Mouse (Mus musculus) hindbrain, embryonic 13.5 days (tissue): Measurements from ENCODE around the gene Ryr2. TPM values are rescaled to one million over a fixed set of nuclear protein-coding genes. Genes with fewer than 3 reads are reported as not detected.

Source experiments
- ATAC-seq: fragments of 200-750 bp; cut with Nextera tagmentation; 2 replicates; pipeline ENCODE4 v1.8.0; 2017; ENCODE audit warnings: moderate TSS enrichment; ENCODE audit not compliant: low FRiP score
- H3K27ac ChIP-seq: fragments of 300-500 bp; sonication (generic); 2 replicates; pipeline ENCODE4 v1.5.1; 2015; ENCODE audit warnings: inconsistent platforms, mild to moderate bottlenecking, moderate library complexity
- H3K27me3 ChIP-seq: fragments of 300-500 bp; sonication (generic); 2 replicates; pipeline ENCODE4 v1.6.1; 2015; ENCODE audit warnings: mild to moderate bottlenecking, inconsistent platforms
- H3K36me3 ChIP-seq: fragments of 300-500 bp; sonication (generic); 2 replicates; pipeline ENCODE4 v1.6.1; 2015; ENCODE audit warnings: mild to moderate bottlenecking, inconsistent platforms
- H3K4me1 ChIP-seq: fragments of 300-500 bp; sonication (generic); replicated peaks from 2 replicates; pipeline ENCODE4 v1.6.1; 2015; ENCODE audit warnings: inconsistent platforms
- H3K4me2 ChIP-seq: fragments of 300-500 bp; sonication (generic); 2 replicates; pipeline ENCODE4 v1.6.1; 2015; ENCODE audit warnings: inconsistent platforms, mild to moderate bottlenecking, moderate library complexity
- H3K4me3 ChIP-seq: fragments of 300-500 bp; sonication (generic); 2 replicates; pipeline ENCODE4 v1.5.1; 2015; ENCODE audit warnings: mild to moderate bottlenecking, inconsistent platforms
- H3K9ac ChIP-seq: fragments of 300-500 bp; sonication (generic); 2 replicates; pipeline ENCODE4 v1.6.1; 2015; ENCODE audit warnings: mild to moderate bottlenecking, inconsistent platforms
- H3K9me3 ChIP-seq: fragments of 300-500 bp; sonication (generic); 2 replicates; pipeline ENCODE4 v1.6.1; 2016; ENCODE audit warnings: inconsistent platforms
- WGBS: fragments of 180-500 bp; shearing (Covaris S2); methylation state at CpG from one replicate; pipeline ENCODE4 v1.1.7; 2015; 5-methylcytosine and 5-hydroxymethylcytosine counted together
- polyA plus RNA-seq: library from polyadenylated mRNA; unstranded; fragments of >200 nt; fragmentation: Nextera tagmentation; extraction: Ambion mirVana; gene quantifications from 2 replicates; pipeline ENCODE4 v1.2.1, GENCODE M21; 2015

The Ryr2 gene
- polyA plus RNA-seq, 1 experiment from 2014 or later, result 2.2 TPM

- H3K27ac ChIP-seq, result no peak overlapping the region
- no peaks in the 10 kb centered on the region for H3K27me3 ChIP-seq
- H3K36me3 ChIP-seq, result no peaks in the 10 kb centered on the region
- H3K4me2 ChIP-seq, result no peak overlapping the region
- H3K4me1 ChIP-seq, result no peaks in the 10 kb centered on the region
- WGBS, result 78% methylated on average over 1 of the region's 1 CpGs
- no peak overlapping the region for H3K9ac ChIP-seq
- H3K9me3 ChIP-seq, result no peaks in the 10 kb centered on the region
- no peak overlapping the region for H3K4me3 ChIP-seq
- ATAC-seq, result no peak
Observed at GRCm38 (mm10) chr13:11536851-11537250, 569.9 kb downstream of the Ryr2 start.

GRCm38 (mm10) chr13:11535874-11536273 is 570.9 kb downstream of the Ryr2 start:
- H3K4me3 ChIP-seq, result no peak overlapping the region
- H3K27ac ChIP-seq, result no peak overlapping the region
- no peaks in the 10 kb centered on the region for H3K4me1 ChIP-seq
- ATAC-seq, result no peak
- H3K27me3 ChIP-seq, result no peaks in the 10 kb centered on the region
- H3K36me3 ChIP-seq, result no peaks in the 10 kb centered on the region
- H3K4me2 ChIP-seq, result no peak overlapping the region
- no peaks in the 10 kb centered on the region for H3K9me3 ChIP-seq
- no peak overlapping the region for H3K9ac ChIP-seq
- WGBS, result 80% methylated on average over 3 of the region's 3 CpGs

- 76% methylated on average over 2 of the region's 2 CpGs for WGBS
- H3K4me2 ChIP-seq, result no peak overlapping the region
- no peaks in the 10 kb centered on the region for H3K36me3 ChIP-seq
- no peaks in the 10 kb centered on the region for H3K4me1 ChIP-seq
- no peak overlapping the region for H3K9ac ChIP-seq
- no peak overlapping the region for H3K4me3 ChIP-seq
- no peak for ATAC-seq
- no peaks in the 10 kb centered on the region for H3K9me3 ChIP-seq
- H3K27ac ChIP-seq, result no peak overlapping the region
- no peaks in the 10 kb centered on the region for H3K27me3 ChIP-seq
Observed at GRCm38 (mm10) chr13:11533265-11533664, 573.5 kb downstream of the Ryr2 start.

GRCm38 (mm10) chr13:11532014-11532890 is 574.5 kb downstream of the Ryr2 start:
- no peak overlapping the region for H3K27ac ChIP-seq
- 89% methylated on average over 7 of the region's 7 CpGs for WGBS
- no peaks in the 10 kb centered on the region for H3K4me1 ChIP-seq
- no peaks in the 10 kb centered on the region for H3K36me3 ChIP-seq
- no peaks in the 10 kb centered on the region for H3K27me3 ChIP-seq
- H3K4me3 ChIP-seq, result no peak overlapping the region
- no peaks in the 10 kb centered on the region for H3K9me3 ChIP-seq
- no peak overlapping the region for H3K9ac ChIP-seq
- H3K4me2 ChIP-seq, result no peak overlapping the region
- no peak for ATAC-seq

- no peaks in the 10 kb centered on the region for H3K4me1 ChIP-seq
- H3K27me3 ChIP-seq, result no peaks in the 10 kb centered on the region
- H3K4me2 ChIP-seq, result no peak overlapping the region
- WGBS, result 92% methylated on average over 4 of the region's 4 CpGs
- H3K27ac ChIP-seq, result no peak overlapping the region
- no peaks in the 10 kb centered on the region for H3K9me3 ChIP-seq
- H3K4me3 ChIP-seq, result no peak overlapping the region
- no peaks in the 10 kb centered on the region for H3K36me3 ChIP-seq
- H3K9ac ChIP-seq, result no peak overlapping the region
- ATAC-seq, result no peak
Observed at GRCm38 (mm10) chr13:11523612-11524011, 583.1 kb downstream of the Ryr2 start.

- no peaks in the 10 kb centered on the region for H3K27me3 ChIP-seq
- no peak overlapping the region for H3K27ac ChIP-seq
- WGBS, result 87% methylated on average over 2 of the region's 2 CpGs
- H3K36me3 ChIP-seq, result no peaks in the 10 kb centered on the region
- no peak for ATAC-seq
- H3K4me3 ChIP-seq, result no peak overlapping the region
- H3K4me1 ChIP-seq, result no peaks in the 10 kb centered on the region
- H3K9ac ChIP-seq, result no peak overlapping the region
- H3K9me3 ChIP-seq, result no peaks in the 10 kb centered on the region
- H3K4me2 ChIP-seq, result no peak overlapping the region
Observed at GRCm38 (mm10) chr13:11520765-11521164, 586.0 kb downstream of the Ryr2 start.

- Histone ChIP-seq H3K9ac (no peak overlapping the region), H3K36me3 (no peaks in the 10 kb centered on the region), H3K4me3 (no peak overlapping the region), H3K9me3 (no peaks in the 10 kb centered on the region), H3K4me1 (0 out of 2 replicates have a peak, but pooled peaks cover 3% of the 10 kb centered on the region), H3K4me2 (no peak overlapping the region), H3K27me3 (no peaks in the 10 kb centered on the region), H3K27ac (no peak overlapping the region)
- ATAC-seq, result no peak
- 58% methylated on average over 2 of the region's 2 CpGs for WGBS
Observed at GRCm38 (mm10) chr13:11511540-11512177, 595.1 kb downstream of the Ryr2 start.

Other genes with a start within 250 kb of the Ryr2 start
- 5.0 and 5.5 TPM in 2 replicates for gene Mtr, start 151.2 kb upstream of the Ryr2 start, polyA plus RNA-seq
- gene Actn2, start 233.8 kb upstream of the Ryr2 start, polyA plus RNA-seq, result 3.5 and 5.5 TPM in 2 replicates